In genomic region chr19:4282898-4283553, GRCm38 (mm10) we compare ENCODE assay signal across 8 mouse cellular contexts. TPM values are rescaled to one million over a fixed set of nuclear protein-coding genes. Genes with fewer than 3 reads are reported as not detected.
DNase-seq lines count a peak whose midpoint lies in the region; ATAC-seq lines count a peak whose summit lies in the region.

TSS of gene Ankrd13d (minus strand) at chr19:4283137.

- H3K36me3 ChIP-seq in hindbrain, embryonic 12.5 days = peaks cover 36% of the 10 kb centered on the region

- H3K4me3 ChIP-seq in hindbrain, embryonic 12.5 days = peak within 1 kb of the TSS; percentile 60

- under 1% methylated on average over 47 of the region's 50 CpGs for WGBS in hindbrain, embryonic 12.5 days

- H3K27me3 ChIP-seq in hindbrain, embryonic 12.5 days = peaks cover 6% of the 10 kb centered on the region; the same call in 1 of the 2 replicates

- H3K4me2 ChIP-seq in hindbrain, embryonic 12.5 days (replicated peaks) = peak within 1 kb of the TSS; percentile 76

- H3K27ac ChIP-seq in hindbrain, embryonic 12.5 days = peak within 1 kb of the TSS; percentile 58; the same call in 1 of the 2 replicates

- peak; percentile 95 for ATAC-seq in hindbrain, embryonic 12.5 days (ENCODE audit: low FRiP score)

- H3K4me1 ChIP-seq in hindbrain, embryonic 12.5 days = peaks cover 16% of the 10 kb centered on the region

- H3K9me3 ChIP-seq in hindbrain, embryonic 12.5 days (replicated peaks) = 0 out of 2 replicates have a peak, but pooled peaks cover 5% of the 10 kb centered on the region

- H3K9ac ChIP-seq in hindbrain, embryonic 12.5 days = peak within 1 kb of the TSS; percentile 74

- DNase-seq in R1 (ENCODE audit: low read depth, low spot score) = peak; percentile 98
- peak; percentile 86 to 93 for DNase-seq in cerebellum, postnatal 14 days
- peak; percentile 87 to 94 for DNase-seq in frontal cortex, postnatal 14 days (ENCODE audit: low spot score in 2 of 2)
- DNase-seq in layer of hippocampus, postnatal 14 days (ENCODE audit: low spot score in 2 of 2) = peak; percentile 93 to 95
- DNase-seq in lung, postnatal 10 days = peak; percentile 94
- DNase-seq in ovary, postnatal 14 days (ENCODE audit: low spot score) = peak; percentile 79
- peak; percentile 92 for DNase-seq in thymus, postnatal 14 days

RNA-seq across cellular contexts. Expression of gene Ankrd13d, which starts in this region (rescaled TPM):
- 17.5 and 22.1 TPM in 2 replicates for polyA plus RNA-seq in hindbrain, embryonic 12.5 days (2016; fragmentation: Nextera tagmentation; extraction: Ambion mirVana)
- total RNA-seq in layer of hippocampus, postnatal 14 days (2021) = 10 to 100 TPM; 70.3 to 81.8 TPM

Comparison
In these comparisons a context has a peak if more than half of its experiments do, and no peak if none do; other contexts are left out.
1. Peak in every context shown above with its lines: DNase-seq, ATAC-seq, H3K4me3 ChIP-seq and H3K27ac ChIP-seq.